10 mouse cellular contexts compared by ENCODE assay signal in genomic region chr5:112631766-112632165, GRCm38 (mm10). TPM values are rescaled to one million over a fixed set of nuclear protein-coding genes. Genes with fewer than 3 reads are reported as not detected.
DNase-seq lines count a peak whose midpoint lies in the region; ATAC-seq lines count a peak whose summit lies in the region.
"Had no signal": no experiment of that assay in that cellular context is flagged by ENCODE, and none has a peak within 500 bp of the region (broad histone marks: within the 10 kb centered on the region; RNA-seq: fewer than 3 reads in every experiment).

No protein-coding gene starts in this region.

- H3K36me3 ChIP-seq in neural tube, embryonic 11.5 days (ENCODE audit: control insufficient read depth, insufficient read depth, low read length) = no peaks in the 10 kb centered on the region

- H3K9me3 ChIP-seq in neural tube, embryonic 11.5 days (ENCODE audit: control insufficient read depth, low read length) = no peaks in the 10 kb centered on the region

- H3K9ac ChIP-seq in neural tube, embryonic 11.5 days (ENCODE audit: low read length) = no peak overlapping the region

- no peak overlapping the region for H3K4me2 ChIP-seq in neural tube, embryonic 11.5 days (ENCODE audit: low read depth)

- H3K27me3 ChIP-seq in neural tube, embryonic 11.5 days (ENCODE audit: control insufficient read depth, insufficient read depth, low read length) = no peaks in the 10 kb centered on the region

- H3K4me1 ChIP-seq in neural tube, embryonic 11.5 days (ENCODE audit: control insufficient read depth, insufficient read depth, low read length) = no peaks in the 10 kb centered on the region

- no peak overlapping the region for H3K4me3 ChIP-seq in neural tube, embryonic 11.5 days (ENCODE audit: low read depth, low read length)

- ATAC-seq in neural tube, embryonic 11.5 days (ENCODE audit: insufficient read depth, low FRiP score, low TSS enrichment) = no peak

- peak; percentile 28 for DNase-seq in adrenal gland, adult 2 months
- no peak for DNase-seq in adrenal gland, postnatal 25 days
- DNase-seq in lung, postnatal 10 days = peak; percentile 59
- DNase-seq in lung, postnatal 25 days (ENCODE audit: low spot score) = no peak
- DNase-seq in kidney, adult 8-10 months = peak; percentile 39 to 46
- peak; percentile 32 for DNase-seq in neural tube, embryonic 11.5 days (ENCODE audit: low spot score)
- DNase-seq in gastrocnemius, postnatal 4 days (ENCODE audit: low spot score in 2 of 2) = no peak
- DNase-seq in B cell, adult 2 months = no peak
- DNase-seq: cerebellum, postnatal 36 days; heart, postnatal 4 days had no signal

- WGBS in neural tube, embryonic 11.5 days = 16% methylated on average over 7 of the region's 7 CpGs

- H3K27ac ChIP-seq in neural tube, embryonic 11.5 days (ENCODE audit: low read depth, low read length) = no peak overlapping the region

RNA-seq across cellular contexts. Expression of gene Sez6l, which starts 54.8 kb away (rescaled TPM):
- 1 to 10 TPM; 7.0 to 8.9 TPM for total RNA-seq in adrenal gland, adult 2 months (2021)
- polyA plus RNA-seq in adrenal gland, adult 2 months (2012; rRNA removed) = 3.7 and 5.1 TPM in 2 replicates
- total RNA-seq in adrenal gland, postnatal 25 days (2021) = 4.3 and 4.6 TPM in 2 replicates
- polyA plus RNA-seq in neural tube, embryonic 11.5 days (2014; fragmentation: Nextera tagmentation; extraction: Ambion mirVana) = 4.7 and 4.8 TPM in 2 replicates
- total RNA-seq in gastrocnemius, postnatal 4 days (2021) = under 1 TPM; 0.44 to 0.52 TPM

Comparison
In these comparisons a context has a peak if more than half of its experiments do, and no peak if none do; other contexts are left out.
1. DNase-seq: peak in adrenal gland, adult 2 months (single experiment), lung, postnatal 10 days (single experiment), kidney, adult 8-10 months (2 of 2) and neural tube, embryonic 11.5 days (single experiment); none in adrenal gland, postnatal 25 days (single experiment), lung, postnatal 25 days (single experiment), gastrocnemius, postnatal 4 days (0 of 2) and B cell, adult 2 months (0 of 2).